Mouse (Mus musculus) forebrain, embryonic 10.5 days (tissue): ENCODE measurements at regions not wholly inside any gene's neighbourhood (a gene's known extent, or its start where the extent isn't known, plus 50 kb on each side); places are given as distances from the start of the nearest gene placed in this dataset. TPM values are rescaled to one million over a fixed set of nuclear protein-coding genes. Genes with fewer than 3 reads are reported as not detected.

ENCODE experiments used
- DNase-seq: peaks from one replicate; pipeline ENCODE4 v3.0.0-alpha.2; 2017; ENCODE audit warnings: low spot score; ENCODE audit errors: extremely low spot score
- H3K27ac ChIP-seq: fragments of 300-500 bp; sonication (generic); 2 replicates; pipeline ENCODE4 v1.5.1; 2016; ENCODE audit warnings: mild to moderate bottlenecking
- H3K27me3 ChIP-seq: fragments of 300-500 bp; sonication (generic); 2 replicates; pipeline ENCODE4 v1.6.1; 2016; ENCODE audit warnings: mild to moderate bottlenecking; ENCODE audit not compliant: poor library complexity, severe bottlenecking
- H3K36me3 ChIP-seq: fragments of 300-500 bp; sonication (generic); replicated peaks from 2 replicates; pipeline ENCODE4 v1.6.1; 2016; ENCODE audit warnings: mild to moderate bottlenecking, moderate library complexity
- H3K4me1 ChIP-seq: fragments of 300-500 bp; sonication (generic); 2 replicates; pipeline ENCODE4 v1.6.1; 2016
- H3K4me3 ChIP-seq: fragments of 300-500 bp; sonication (generic); 2 replicates; pipeline ENCODE4 v1.5.1; 2016; ENCODE audit warnings: mild to moderate bottlenecking, moderate library complexity
- H3K9me3 ChIP-seq: fragments of 300-500 bp; sonication (generic); 2 replicates; pipeline ENCODE4 v1.6.1; 2016; ENCODE audit warnings: mild to moderate bottlenecking, moderate library complexity
- WGBS: fragments of 180-500 bp; shearing (Covaris S2); methylation state at CpG from one replicate; pipeline ENCODE4 v1.1.7; 2016; 5-methylcytosine and 5-hydroxymethylcytosine counted together
- microRNA-seq: library from miRNA; unstranded; fragments of <30 nt; microRNA quantifications from one replicate; pipeline ENCODE4, GENCODE M21; 2017

GRCm38 (mm10) chr14:48358487-48359159 is 87.3 kb upstream of the Tmem260 start:
- DNase-seq = no peak
- 54% methylated on average over 12 of the region's 12 CpGs for WGBS

GRCm38 (mm10) chr14:48361820-48362219 is 84.1 kb upstream of the Tmem260 start:
- Histone ChIP-seq H3K4me3 (no peak overlapping the region), H3K27ac (no peak overlapping the region), H3K27me3 (0 out of 2 replicates have a peak, but pooled peaks cover 8% of the 10 kb centered on the region), H3K4me1 (0 out of 2 replicates have a peak, but pooled peaks cover 3% of the 10 kb centered on the region), H3K36me3 (no peaks in the 10 kb centered on the region), H3K9me3 (no peaks in the 10 kb centered on the region)
- 90% methylated on average over 7 of the region's 7 CpGs for WGBS
- no peak for DNase-seq

More at GRCm38 (mm10) chr14:48358487-48359159, 87.3 kb upstream of the Tmem260 start:
- Histone ChIP-seq H3K9me3 (no peaks in the 10 kb centered on the region), H3K36me3 (no peaks in the 10 kb centered on the region), H3K4me1 (0 out of 2 replicates have a peak, but pooled peaks cover 3% of the 10 kb centered on the region), H3K4me3 (no peak overlapping the region), H3K27ac (no peak overlapping the region), H3K27me3 (0 out of 2 replicates have a peak, but pooled peaks cover 8% of the 10 kb centered on the region)

GRCm38 (mm10) chr14:48367006-48367405 is 78.9 kb upstream of the Tmem260 start:
- peaks cover 20% of the 10 kb centered on the region; the same call in 1 of the 2 replicates for H3K27me3 ChIP-seq
- peak; percentile 72 for DNase-seq
- H3K4me3 ChIP-seq = no peak overlapping the region
- no peak overlapping the region for H3K27ac ChIP-seq
- WGBS = 19% methylated on average over 7 of the region's 7 CpGs
- no peaks in the 10 kb centered on the region for H3K36me3 ChIP-seq
- H3K4me1 ChIP-seq = 0 out of 2 replicates have a peak, but pooled peaks cover 4% of the 10 kb centered on the region
- H3K9me3 ChIP-seq = no peaks in the 10 kb centered on the region

GRCm38 (mm10) chr14:48370322-48370721 is 75.6 kb upstream of the Tmem260 start:
- WGBS = 3% methylated on average over 1 of the region's 1 CpGs
- DNase-seq = no peak
- 0 out of 2 replicates have a peak, but pooled peaks cover 4% of the 10 kb centered on the region for H3K4me1 ChIP-seq
- peaks cover 20% of the 10 kb centered on the region; the same call in 1 of the 2 replicates for H3K27me3 ChIP-seq
- no peak overlapping the region for H3K27ac ChIP-seq
- H3K9me3 ChIP-seq = no peaks in the 10 kb centered on the region
- H3K4me3 ChIP-seq = no peak overlapping the region
- no peaks in the 10 kb centered on the region for H3K36me3 ChIP-seq

- Histone ChIP-seq H3K27me3 (peaks cover 20% of the 10 kb centered on the region; the same call in 1 of the 2 replicates), H3K4me1 (peaks cover 14% of the 10 kb centered on the region), H3K4me3 (no peak overlapping the region), H3K9me3 (no peaks in the 10 kb centered on the region), H3K27ac (no peak overlapping the region), H3K36me3 (no peaks in the 10 kb centered on the region)
- peak; percentile 42 for DNase-seq
- WGBS = 59% methylated on average over 5 of the region's 5 CpGs
Observed at GRCm38 (mm10) chr14:48371766-48372165, 74.2 kb upstream of the Tmem260 start.

GRCm38 (mm10) chr14:48376112-48376511 is 69.8 kb upstream of the Tmem260 start:
- no peak overlapping the region for H3K27ac ChIP-seq
- 21% methylated on average over 5 of the region's 5 CpGs for WGBS
- H3K9me3 ChIP-seq = no peaks in the 10 kb centered on the region
- H3K4me1 ChIP-seq = peaks cover 19% of the 10 kb centered on the region
- no peaks in the 10 kb centered on the region for H3K36me3 ChIP-seq
- no peak for DNase-seq
- H3K4me3 ChIP-seq = no peak overlapping the region
- peaks cover 7% of the 10 kb centered on the region; the same call in 1 of the 2 replicates for H3K27me3 ChIP-seq

Small RNAs in the stretch of these regions (microRNA-seq; reads per million reads assigned to microRNA genes)
- not detected for gene Gm23881
